Comparison of ENCODE assay signal across 8 mouse cellular contexts in genomic region chr3:68582103-68582740, GRCm38 (mm10).
DNase-seq lines count a peak whose midpoint lies in the region; ATAC-seq and TF ChIP-seq lines count a peak whose summit lies in the region.

No protein-coding gene starts in this region.

- H3K27ac ChIP-seq in lung, embryonic 14.5 days (ENCODE audit: low read depth), result peak overlapping the region; percentile 82
- H3K27ac ChIP-seq in hindbrain, postnatal 0 days, result peak overlapping the region; percentile 73; the same call in 1 of the 2 replicates

- peaks cover 34% of the 10 kb centered on the region for H3K4me1 ChIP-seq in lung, embryonic 14.5 days (ENCODE audit: insufficient read depth)
- peaks cover 18% of the 10 kb centered on the region for H3K4me1 ChIP-seq in hindbrain, postnatal 0 days (ENCODE audit: insufficient read depth, low read length)

- TF ChIP-seq CTCF in lung, embryonic 14.5 days (IDR thresholded peaks at IDR 0.05; ENCODE audit: low read depth), result peak; percentile 54
- peak; percentile 43 for TF ChIP-seq CTCF in hindbrain, postnatal 0 days (IDR thresholded peaks at IDR 0.05; ENCODE audit: low read depth)

- H3K36me3 ChIP-seq in lung, embryonic 14.5 days (ENCODE audit: insufficient read depth), result no peaks in the 10 kb centered on the region
- H3K36me3 ChIP-seq in hindbrain, postnatal 0 days (ENCODE audit: insufficient read depth, low read length), result no peaks in the 10 kb centered on the region

- WGBS in lung, embryonic 14.5 days, result 69% methylated on average over 12 of the region's 12 CpGs
- WGBS in hindbrain, postnatal 0 days, result 66% methylated on average over 12 of the region's 12 CpGs

- peak; percentile 44 for DNase-seq in lung, embryonic 14.5 days
- DNase-seq in lung, postnatal 25 days (ENCODE audit: low spot score), result no peak
- peak; percentile 42 to 51 for DNase-seq in cerebellum, postnatal 36 days
- DNase-seq in hindbrain, postnatal 0 days (ENCODE audit: low spot score), result no peak
- peak; percentile 8 for DNase-seq in naive thymus-derived CD4-positive, alpha-beta T cell, adult 2 months (ENCODE audit: low read depth)
- no peak for DNase-seq in gastrocnemius, adult 8-10 months (ENCODE audit: low spot score in 2 of 2)
- no peak for DNase-seq in adrenal gland, adult 18-20 months (ENCODE audit: low spot score in 2 of 2)
- DNase-seq in spleen, adult 18-20 months, result no peak

- H3K27me3 ChIP-seq in lung, embryonic 14.5 days (ENCODE audit: insufficient read depth, low read length), result no peaks in the 10 kb centered on the region
- no peaks in the 10 kb centered on the region for H3K27me3 ChIP-seq in hindbrain, postnatal 0 days (ENCODE audit: insufficient read depth, low read length)

- H3K9ac ChIP-seq in lung, embryonic 14.5 days, result no peak overlapping the region
- H3K9ac ChIP-seq in hindbrain, postnatal 0 days (replicated peaks; ENCODE audit: low read length), result no peak overlapping the region

- 0 out of 2 replicates have a peak, but pooled peaks have one; percentile 3 for ATAC-seq in lung, embryonic 14.5 days (ENCODE audit: insufficient read depth)
- ATAC-seq in hindbrain, postnatal 0 days, result no peak

- H3K9me3 ChIP-seq in lung, embryonic 14.5 days (ENCODE audit: low read depth, low read length), result no peaks in the 10 kb centered on the region
- H3K9me3 ChIP-seq in hindbrain, postnatal 0 days (ENCODE audit: low read length), result no peaks in the 10 kb centered on the region

- no peak overlapping the region for H3K4me3 ChIP-seq in lung, embryonic 14.5 days (ENCODE audit: low read depth, low read length)
- H3K4me3 ChIP-seq in hindbrain, postnatal 0 days (ENCODE audit: low read length), result no peak overlapping the region

- no peak overlapping the region for H3K4me2 ChIP-seq in lung, embryonic 14.5 days
- peak overlapping the region; percentile 33; the same call in 1 of the 2 replicates for H3K4me2 ChIP-seq in hindbrain, postnatal 0 days (ENCODE audit: low read depth, low read length)

Comparison
In these comparisons a context has a peak if more than half of its experiments do, and no peak if none do; other contexts are left out.
1. DNase-seq: peak in lung, embryonic 14.5 days (single experiment), cerebellum, postnatal 36 days (2 of 2) and naive thymus-derived CD4-positive, alpha-beta T cell, adult 2 months (single experiment); none in lung, postnatal 25 days (single experiment), hindbrain, postnatal 0 days (single experiment), gastrocnemius, adult 8-10 months (0 of 2), adrenal gland, adult 18-20 months (0 of 2) and spleen, adult 18-20 months (0 of 2).